Mouse (Mus musculus): ENCODE results near the gene Klra4. TPM values are rescaled to one million over a fixed set of nuclear protein-coding genes. Genes with fewer than 3 reads are reported as not detected.
"Not testable (repeated sequence)": the region's sequence is repeated elsewhere in the genome, so short reads cannot be mapped to it uniquely, and the experiment has no call there.

Klra4 gene
- not detected for total RNA-seq (2021)
- long read RNA-seq, experiment 1 = 0 reads
- long read RNA-seq, experiment 2 = 0 reads

DNA sequence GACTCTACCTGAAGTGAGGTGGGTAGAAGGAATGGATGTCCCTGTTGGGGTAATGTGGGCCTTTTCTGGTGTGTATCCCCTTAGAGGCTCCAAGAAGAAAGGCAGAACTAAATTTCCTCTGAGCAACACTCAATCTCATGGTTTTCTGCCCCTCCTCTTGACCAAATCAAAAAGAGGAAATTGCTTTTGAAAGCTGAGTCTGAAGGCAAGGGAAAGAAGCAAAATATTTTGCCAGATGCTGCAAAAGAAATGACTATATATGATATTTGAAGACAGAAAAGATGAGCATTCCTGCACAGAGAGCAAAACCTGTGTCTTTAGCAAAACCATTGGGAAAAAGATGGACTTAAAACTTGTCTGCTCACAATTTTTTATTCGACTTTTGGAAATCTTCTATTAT is at the start of gene Klra4:
Gene Klra4 (minus strand): TSS at position 101 of the 400 bp plus-strand sequence.
- not testable (repeated sequence) for DNase-seq (ENCODE audit: low spot score in 2 of 2)

DNA sequence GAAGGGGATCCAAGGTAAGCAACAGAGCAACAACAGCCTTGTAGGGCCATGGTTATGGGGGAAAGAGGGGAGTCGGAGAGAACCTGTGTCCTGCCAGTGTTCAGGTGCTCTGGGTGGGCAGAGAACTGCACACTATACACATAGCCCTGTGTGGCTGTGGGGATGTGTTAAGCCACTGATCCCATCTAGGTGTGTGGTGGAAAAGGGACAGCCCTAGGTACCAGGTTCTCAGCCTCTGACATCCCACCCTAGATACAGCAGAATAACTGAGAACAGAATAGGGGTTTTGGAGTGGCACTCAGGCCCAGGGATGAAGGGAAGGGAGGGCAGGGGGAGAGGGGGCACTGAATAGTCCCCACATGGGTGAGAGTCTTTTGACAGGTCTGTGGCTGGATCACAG is 43.4 kb upstream of the Klra4 start:
- no peak for DNase-seq (ENCODE audit: low spot score in 2 of 2)

DNA sequence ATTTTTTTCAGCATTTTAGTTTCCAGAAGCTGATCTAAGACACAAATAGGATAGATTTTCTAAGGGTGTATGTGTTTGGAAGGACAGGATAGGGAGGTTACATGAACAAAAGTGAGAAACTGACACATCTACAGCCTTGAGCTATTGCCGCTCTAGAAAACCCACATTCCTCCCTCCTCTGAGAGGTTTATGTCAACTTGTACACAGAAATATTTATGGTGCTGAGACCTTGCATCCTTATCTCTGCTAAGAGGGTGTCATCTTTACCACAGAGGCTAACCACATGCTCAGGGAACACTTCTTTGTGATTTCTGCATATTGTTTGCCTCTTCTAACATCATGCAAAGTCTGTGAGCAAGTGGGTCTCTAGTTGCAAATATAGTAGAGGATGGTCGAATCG is 35.7 kb upstream of the Klra4 start:
- DNase-seq (ENCODE audit: low spot score in 2 of 2) = not testable (repeated sequence)

DNA sequence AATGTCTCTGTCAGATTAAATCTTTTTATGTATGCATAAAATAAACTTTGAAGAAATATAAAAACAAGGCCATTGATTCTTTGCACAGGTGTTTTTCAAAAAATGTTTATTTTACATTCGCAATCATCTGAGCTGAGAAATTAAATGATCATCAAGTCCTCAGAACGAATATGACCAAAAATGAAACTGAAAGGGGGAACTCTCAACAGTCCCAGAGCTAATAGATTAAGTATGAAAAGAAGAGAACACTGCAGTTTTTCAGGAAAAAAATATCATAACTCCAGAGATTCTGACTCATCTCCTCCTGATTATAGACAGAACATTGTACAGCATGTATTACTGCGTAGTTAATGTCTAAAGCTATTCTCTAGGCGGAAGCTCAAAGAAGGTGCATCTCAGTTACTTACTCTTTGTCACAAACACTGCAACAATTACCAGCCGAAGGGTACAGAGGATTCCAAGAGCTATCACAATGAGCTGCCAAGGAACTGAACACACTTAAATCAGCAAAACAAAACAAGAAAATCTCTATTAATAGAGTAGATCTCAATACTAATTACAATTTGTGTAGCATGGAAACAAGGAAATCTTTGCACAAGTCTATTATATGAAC is 25.4 kb upstream of the Klra4 start:
- no peak for DNase-seq (ENCODE audit: low spot score in 2 of 2)

- DNase-seq (ENCODE audit: low spot score in 2 of 2) = no peak
Measured at GRCm38 (mm10) chr6:130065196-130065595, 1.9 kb downstream of the Klra4 start.

- not testable (repeated sequence) for DNase-seq (ENCODE audit: low spot score in 2 of 2)
Measured at GRCm38 (mm10) chr6:130035146-130035545, 31.9 kb downstream of the Klra4 start.

DNA sequence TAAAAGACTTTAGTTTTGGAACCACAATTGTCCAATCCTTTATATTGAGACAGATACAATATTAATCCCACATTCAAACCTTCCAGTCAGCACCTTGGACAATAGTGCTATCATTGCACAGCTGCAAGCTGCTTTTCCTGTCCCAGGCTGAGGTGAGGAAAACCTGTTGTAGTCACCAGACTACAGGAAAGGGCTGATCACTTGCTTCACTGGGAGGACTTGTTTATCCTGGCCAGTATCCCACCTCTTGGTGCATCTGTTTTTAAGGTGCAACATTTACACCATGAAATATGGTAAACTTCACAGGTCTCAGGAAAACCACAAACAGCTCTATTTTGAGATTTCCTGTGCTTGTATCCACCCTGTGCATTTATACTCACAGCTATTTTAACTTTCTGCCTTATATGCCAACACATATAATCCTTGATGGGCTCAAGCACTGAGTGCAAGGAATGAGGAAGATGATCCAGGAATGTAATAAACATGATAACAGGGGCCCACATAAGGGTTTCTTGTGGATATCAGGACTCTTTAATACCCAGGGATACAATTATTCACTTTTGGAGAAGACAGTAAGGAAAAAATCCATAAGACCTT is 35.5 kb downstream of the Klra4 start:
- DNase-seq (ENCODE audit: low spot score in 2 of 2) = not testable (repeated sequence)

GRCm38 (mm10) chr6:130026854-130027253 is 40.2 kb downstream of the Klra4 start, which contains the start of gene Klra6:
Gene Klra6, minus strand, starts transcription at chr6:130026954.
- DNase-seq (ENCODE audit: low spot score in 2 of 2) = no peak

Other genes with a start within 250 kb of the Klra4 start
- not detected for gene Gm17631, start 204.6 kb downstream of the Klra4 start, total RNA-seq (2021)
- not detected for gene Klra17, start 190.6 kb downstream of the Klra4 start, total RNA-seq (2021)
- not detected for gene Klra5, start 149.6 kb downstream of the Klra4 start, total RNA-seq (2021)
- gene Klra6, start 40.3 kb downstream of the Klra4 start, total RNA-seq (2021) = not detected
- not detected for gene Klra8, start 62.6 kb upstream of the Klra4 start, total RNA-seq (2021)
- gene Klra9, start 125.8 kb upstream of the Klra4 start, total RNA-seq (2021) = not detected
- not detected for gene Klra7, start 166.1 kb upstream of the Klra4 start, total RNA-seq (2021)
- not detected for gene Klra10, start 214.7 kb upstream of the Klra4 start, total RNA-seq (2021)

All from layer of hippocampus, postnatal 14 days (tissue).